Mouse (Mus musculus) kidney, postnatal 0 days (tissue): ENCODE results near the gene Hsd17b11. TPM values are rescaled to one million over a fixed set of nuclear protein-coding genes. Genes with fewer than 3 reads are reported as not detected.

Experiments used
- ATAC-seq: fragments of 200-750 bp; cut with Nextera tagmentation; replicated peaks from 2 replicates; pipeline ENCODE4 v1.8.0; 2017; ENCODE audit warnings: low read depth, moderate number of reproducible peaks, moderate TSS enrichment, moderate library complexity; ENCODE audit not compliant: low FRiP score
- DNase-seq: peaks from one replicate; pipeline ENCODE4 v3.0.0-alpha.2; 2016; ENCODE audit warnings: low spot score
- H3K27ac ChIP-seq: fragments of 300-500 bp; sonication (generic); 2 replicates; pipeline ENCODE4 v1.5.1; 2014; ENCODE audit warnings: mild to moderate bottlenecking
- H3K27me3 ChIP-seq: fragments of 300-500 bp; sonication (generic); 2 replicates; pipeline ENCODE4 v1.6.1; 2014; ENCODE audit warnings: low read length, mixed read lengths; ENCODE audit not compliant: insufficient read depth
- H3K36me3 ChIP-seq: fragments of 300-500 bp; sonication (generic); 2 replicates; pipeline ENCODE4 v1.6.1; 2014; ENCODE audit warnings: low read length, mixed read lengths; ENCODE audit not compliant: insufficient read depth
- H3K4me1 ChIP-seq: fragments of 300-500 bp; sonication (generic); replicated peaks from 2 replicates; pipeline ENCODE4 v1.6.1; 2014; ENCODE audit warnings: antibody characterized with exemption, low read length, mixed read lengths; ENCODE audit not compliant: insufficient read depth
- H3K4me2 ChIP-seq: fragments of 300-500 bp; sonication (generic); 2 replicates; pipeline ENCODE4 v1.6.1; 2014; ENCODE audit warnings: mild to moderate bottlenecking, low read length, moderate library complexity, mixed read lengths
- H3K4me3 ChIP-seq: fragments of 300-500 bp; sonication (generic); replicated peaks from 2 replicates; pipeline ENCODE4 v1.5.1; 2014; ENCODE audit warnings: low read depth, low read length
- H3K9ac ChIP-seq: fragments of 300-500 bp; sonication (generic); 2 replicates; pipeline ENCODE4 v1.6.1; 2014; ENCODE audit warnings: low read depth, low read length
- H3K9me3 ChIP-seq: fragments of 300-500 bp; sonication (generic); replicated peaks from 2 replicates; pipeline ENCODE4 v1.6.1; 2016; ENCODE audit warnings: low read length, inconsistent platforms, mixed read lengths
- CTCF ChIP-seq: IDR thresholded peaks from 2 replicates; pipeline ENCODE4 v1.5.1; 2016; ENCODE audit warnings: antibody characterized with exemption, low read depth, mild to moderate bottlenecking, moderate library complexity
- WGBS: fragments of 180-500 bp; shearing (Covaris S2); extraction: QIAGEN DNeasy Blood & Tissue Kit; methylation state at CpG from one replicate; pipeline ENCODE4 v1.1.7; 2014; 5-methylcytosine and 5-hydroxymethylcytosine counted together
- polyA plus RNA-seq: library from polyadenylated mRNA; unstranded; fragments of >200 nt; fragmentation: Nextera tagmentation; extraction: Ambion mirVana; gene quantifications from 2 replicates; pipeline ENCODE4 v1.2.1, GENCODE M21; 2015

The Hsd17b11 gene
- polyA plus RNA-seq, 1 experiment from 2014 or later, result 12.3 TPM

GRCm38 (mm10) chr5:103977297-103977696, 44.4 kb downstream of the Hsd17b11 start, which contains the start of gene Hsd17b13:
Hsd17b13 (minus strand) TSS chr5:103977410.
- Histone ChIP-seq H3K9me3 (no peaks in the 10 kb centered on the region), H3K4me1 (no peaks in the 10 kb centered on the region), H3K4me2 (no peak within 1 kb of the TSS), H3K36me3 (no peaks in the 10 kb centered on the region), H3K4me3 (no peak within 1 kb of the TSS), H3K27me3 (no peaks in the 10 kb centered on the region), H3K9ac (no peak within 1 kb of the TSS), H3K27ac (no peak within 1 kb of the TSS)
- 82% methylated on average over 4 of the region's 4 CpGs for WGBS
- no peak for TF ChIP-seq CTCF
- no peak for DNase-seq
- ATAC-seq, result no peak

- Histone ChIP-seq H3K4me2 (no peak overlapping the region), H3K27me3 (no peaks in the 10 kb centered on the region), H3K4me3 (no peak overlapping the region), H3K9me3 (no peaks in the 10 kb centered on the region), H3K36me3 (no peaks in the 10 kb centered on the region), H3K9ac (no peak overlapping the region), H3K4me1 (no peaks in the 10 kb centered on the region), H3K27ac (no peak overlapping the region)
- WGBS, result 78% methylated on average over 7 of the region's 7 CpGs
- DNase-seq (no peak), ATAC-seq (no peak)
- TF ChIP-seq CTCF, result no peak
Observed at GRCm38 (mm10) chr5:103975736-103976135, 46.0 kb downstream of the Hsd17b11 start.

- H3K4me1 ChIP-seq, result no peaks in the 10 kb centered on the region
- H3K27me3 ChIP-seq, result no peaks in the 10 kb centered on the region
- H3K36me3 ChIP-seq, result no peaks in the 10 kb centered on the region
- 61% methylated on average over 13 of the region's 13 CpGs for WGBS
- H3K4me2 ChIP-seq, result peak overlapping the region; percentile 47
- no peaks in the 10 kb centered on the region for H3K9me3 ChIP-seq
- ATAC-seq, result no peak
- H3K9ac ChIP-seq, result no peak overlapping the region
- no peak for TF ChIP-seq CTCF
- no peak overlapping the region for H3K27ac ChIP-seq
- no peak for DNase-seq
- 0 out of 2 replicates have a peak overlapping the region, but pooled peaks have one; percentile 4 for H3K4me3 ChIP-seq
Observed at GRCm38 (mm10) chr5:103972801-103973200, 48.9 kb downstream of the Hsd17b11 start.

- DNase-seq (no peak), ATAC-seq (no peak)
- 50% methylated on average over 19 of the region's 19 CpGs for WGBS
- TF ChIP-seq CTCF, result no peak
- Histone ChIP-seq H3K9ac (no peak overlapping the region), H3K4me1 (no peaks in the 10 kb centered on the region), H3K9me3 (no peaks in the 10 kb centered on the region), H3K4me2 (peak overlapping the region; percentile 47), H3K4me3 (0 out of 2 replicates have a peak overlapping the region, but pooled peaks have one; percentile 4), H3K36me3 (no peaks in the 10 kb centered on the region), H3K27ac (no peak overlapping the region), H3K27me3 (no peaks in the 10 kb centered on the region)
Observed at GRCm38 (mm10) chr5:103972379-103972778, 49.3 kb downstream of the Hsd17b11 start.

GRCm38 (mm10) chr5:103971051-103971450, 50.7 kb downstream of the Hsd17b11 start:
- no peak for TF ChIP-seq CTCF
- no peak overlapping the region for H3K4me2 ChIP-seq
- 55% methylated on average over 5 of the region's 5 CpGs for whole genome bisulfite sequencing

GRCm38 (mm10) chr5:103962935-103963429, 58.7 kb downstream of the Hsd17b11 start:
- Histone ChIP-seq H3K4me1 (no peaks in the 10 kb centered on the region), H3K4me2 (no peak overlapping the region), H3K27me3 (no peaks in the 10 kb centered on the region), H3K9me3 (no peaks in the 10 kb centered on the region), H3K36me3 (no peaks in the 10 kb centered on the region), H3K27ac (no peak overlapping the region), H3K4me3 (no peak overlapping the region), H3K9ac (no peak overlapping the region)
- DNase-seq (no peak), ATAC-seq (no peak)
- 39% methylated on average over 1 of the region's 1 CpGs for WGBS
- TF ChIP-seq CTCF, result no peak

More at GRCm38 (mm10) chr5:103971051-103971450, 50.7 kb downstream of the Hsd17b11 start:
- no peak overlapping the region for H3K27ac ChIP-seq
- no peaks in the 10 kb centered on the region for H3K36me3 ChIP-seq
- no peak for DNase-seq
- H3K9ac ChIP-seq, result no peak overlapping the region
- no peak for ATAC-seq
- no peak overlapping the region for H3K4me3 ChIP-seq
- no peaks in the 10 kb centered on the region for H3K27me3 ChIP-seq
- no peaks in the 10 kb centered on the region for H3K4me1 ChIP-seq
- no peaks in the 10 kb centered on the region for H3K9me3 ChIP-seq

- no peaks in the 10 kb centered on the region for H3K36me3 ChIP-seq
- no peak overlapping the region for H3K9ac ChIP-seq
- no peak overlapping the region for H3K27ac ChIP-seq
- WGBS, result 73% methylated on average over 5 of the region's 5 CpGs
- no peak for TF ChIP-seq CTCF
- H3K4me2 ChIP-seq, result no peak overlapping the region
- ATAC-seq (no peak), DNase-seq (no peak)
- H3K4me3 ChIP-seq, result no peak overlapping the region
- no peaks in the 10 kb centered on the region for H3K4me1 ChIP-seq
- H3K9me3 ChIP-seq, result no peaks in the 10 kb centered on the region
- H3K27me3 ChIP-seq, result no peaks in the 10 kb centered on the region
Observed at GRCm38 (mm10) chr5:103954638-103955037, 67.1 kb downstream of the Hsd17b11 start.
